Mouse (Mus musculus): ENCODE measurements at regions not wholly inside any gene's neighbourhood (a gene's known extent, or its start where the extent isn't known, plus 50 kb on each side); places are given as distances from the start of the nearest gene placed in this dataset.

DNA sequence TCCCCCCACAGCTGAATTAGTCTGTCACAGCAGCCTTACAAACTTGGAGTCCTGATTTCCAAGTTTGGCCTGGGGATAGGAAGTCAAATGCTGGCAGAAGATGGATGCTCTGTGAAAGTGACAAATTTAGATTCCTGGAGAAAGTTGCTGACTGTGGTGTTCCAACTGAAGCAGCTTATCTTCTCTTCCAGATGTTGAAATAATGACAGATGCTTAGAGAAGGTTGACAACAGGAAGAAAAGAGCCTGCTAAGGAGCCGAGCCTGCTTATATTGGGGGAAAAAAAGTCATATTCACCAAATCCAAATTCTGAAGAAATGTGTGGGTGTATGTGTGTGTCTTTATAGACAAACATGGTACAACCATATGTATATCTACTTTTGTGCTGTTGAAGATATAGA, 1380.4 kb upstream of the Cdh8 start:
- TF ChIP-seq POLR2A (IDR thresholded peaks at IDR 0.05; ENCODE audit: low read depth, low read length) = no peak
- TF ChIP-seq CTCF (IDR thresholded peaks at IDR 0.05; ENCODE audit: borderline replicate concordance, insufficient read depth, low read length) = no peak

Data from embryonic fibroblast, embryonic 13.5 days (primary cell).